Mouse (Mus musculus) G1E (cell line): ENCODE results near the gene Fam171a2. TPM values are rescaled to one million over a fixed set of nuclear protein-coding genes. Genes with fewer than 3 reads are reported as not detected.

Experiments used
- ATAC-seq: 2 replicates; pipeline ENCODE4 v1.8.0; 2016; ENCODE audit warnings: mild to moderate bottlenecking; ENCODE audit not compliant: insufficient number of reproducible peaks, poor library complexity, low FRiP score, severe bottlenecking; ENCODE audit errors: extremely low read depth
- DNase-seq: peaks from one replicate; pipeline ENCODE4 v3.0.0; 2012; ENCODE audit warnings: low spot score
- H3K27me3 ChIP-seq: 2 replicates; pipeline ENCODE4 v1.6.1; 2012; ENCODE audit warnings: mild to moderate bottlenecking, low read length, inconsistent platforms; ENCODE audit not compliant: insufficient read depth
- H3K36me3 ChIP-seq: replicated peaks from 2 replicates; pipeline ENCODE3; 2012; ENCODE audit warnings: mild to moderate bottlenecking, inconsistent platforms
- H3K4me1 ChIP-seq: 2 replicates; pipeline ENCODE4 v1.6.1; 2012; ENCODE audit warnings: low read depth, low read length, inconsistent platforms, mixed read lengths; ENCODE audit not compliant: insufficient read depth
- H3K4me3 ChIP-seq: 2 replicates; pipeline ENCODE4 v1.5.1; 2012; ENCODE audit warnings: low read depth, mild to moderate bottlenecking, inconsistent platforms, low read length, moderate library complexity, mixed read lengths
- H3K9me3 ChIP-seq: replicated peaks from 2 replicates; pipeline ENCODE4 v1.6.1; 2012; ENCODE audit warnings: inconsistent platforms
- CTCF ChIP-seq: IDR thresholded peaks from 2 replicates; pipeline ENCODE4 v1.5.1; 2012; ENCODE audit warnings: low read depth, low read length, inconsistent platforms, mixed read lengths
- GATA1 ChIP-seq: IDR thresholded peaks from 2 replicates; pipeline ENCODE4 v1.6.1; 2012; ENCODE audit warnings: borderline replicate concordance, low read length, inconsistent platforms, mixed read lengths
- GATA2 ChIP-seq: IDR thresholded peaks from 2 replicates; pipeline ENCODE4 v1.6.1; 2012; ENCODE audit warnings: low read depth, low read length, inconsistent platforms, borderline replicate concordance
- POLR2AphosphoS5 ChIP-seq: IDR thresholded peaks from 2 replicates; pipeline ENCODE4 v1.6.1; 2012; ENCODE audit warnings: low read depth, low read length, inconsistent platforms; ENCODE audit not compliant: insufficient replicate concordance
- TAL1 ChIP-seq: conservative IDR thresholded peaks from 2 replicates; pipeline ENCODE4 v1.6.1; 2012; ENCODE audit warnings: low read depth, low read length, inconsistent platforms, mixed read lengths
- polyA plus RNA-seq: library from polyadenylated mRNA; stranded (reverse); fragments of >175 nt; gene quantifications from 2 replicates; pipeline ENCODE4 v1.2.3, GENCODE M21; 2012
- total RNA-seq, 2 experiments: library from RNA; stranded (forward) in 1 of 2; stranded (reverse) in 1 of 2; fragments of 200-1000 nt in 1 of 2; fragments of >200 nt in 1 of 2; fragmentation: Nextera tagmentation in 1 of 2; gene quantifications; 2 replicates each; pipeline ENCODE4 v1.2.3; 2014 to 2017

Gene Fam171a2
- total and polyA plus RNA-seq, 3 experiments: 0.05 to 0.16 TPM; not detected in 1

- peaks cover 29% of the 10 kb centered on the region for H3K36me3 ChIP-seq
- peaks cover 16% of the 10 kb centered on the region for H3K4me1 ChIP-seq
- TF ChIP-seq GATA2 (no peak), POLR2AphosphoS5 (no peak), GATA1 (no peak), CTCF (no peak), TAL1 (no peak)
- H3K4me3 ChIP-seq: no peak overlapping the region
- ATAC-seq: no peak
- no peaks in the 10 kb centered on the region for H3K9me3 ChIP-seq
- H3K27me3 ChIP-seq: peaks cover 41% of the 10 kb centered on the region
- DNase-seq: no peak
Measured at GRCm38 (mm10) chr11:102461764-102462163, 14.3 kb upstream of the Fam171a2 start.

GRCm38 (mm10) chr11:102460541-102460940 lies 13.1 kb upstream of the Fam171a2 start:
- Histone ChIP-seq H3K27me3 (peaks cover 48% of the 10 kb centered on the region), H3K36me3 (peaks cover 24% of the 10 kb centered on the region), H3K4me3 (no peak overlapping the region), H3K9me3 (no peaks in the 10 kb centered on the region), H3K4me1 (peaks cover 24% of the 10 kb centered on the region)
- TF ChIP-seq GATA2 (no peak), CTCF (no peak), TAL1 (no peak), POLR2AphosphoS5 (no peak), GATA1 (no peak)
- no peak for ATAC-seq
- DNase-seq: no peak

- DNase-seq (peak; percentile 66), ATAC-seq (no peak)
- no peak for TF ChIP-seq CTCF
- no peak for TF ChIP-seq GATA2
- TF ChIP-seq GATA1: no peak
- TF ChIP-seq POLR2AphosphoS5: no peak
- no peak for TF ChIP-seq TAL1
- Histone ChIP-seq H3K9me3 (no peaks in the 10 kb centered on the region), H3K4me3 (peak overlapping the region; percentile 69; the same call in 1 of the 2 replicates), H3K27me3 (peaks cover 51% of the 10 kb centered on the region), H3K4me1 (peaks cover 17% of the 10 kb centered on the region), H3K36me3 (peaks cover 18% of the 10 kb centered on the region)
Measured at GRCm38 (mm10) chr11:102455740-102456396, 8.4 kb upstream of the Fam171a2 start.

GRCm38 (mm10) chr11:102453131-102453530 lies 5.6 kb upstream of the Fam171a2 start:
- peaks cover 61% of the 10 kb centered on the region for H3K27me3 ChIP-seq
- DNase-seq (no peak), ATAC-seq (no peak)
- H3K4me3 ChIP-seq: no peak overlapping the region
- H3K36me3 ChIP-seq: peaks cover 14% of the 10 kb centered on the region
- H3K4me1 ChIP-seq: peaks cover 17% of the 10 kb centered on the region
- H3K9me3 ChIP-seq: no peaks in the 10 kb centered on the region
- TF ChIP-seq POLR2AphosphoS5 (no peak), CTCF (no peak), GATA2 (no peak), TAL1 (no peak), GATA1 (no peak)

- H3K36me3 ChIP-seq: no peaks in the 10 kb centered on the region
- peaks cover 72% of the 10 kb centered on the region for H3K27me3 ChIP-seq
Measured at GRCm38 (mm10) chr11:102449043-102450008, 1.8 kb upstream of the Fam171a2 start.

GRCm38 (mm10) chr11:102448327-102448726 lies 845 bp upstream of the Fam171a2 start:
- Histone ChIP-seq H3K4me3 (no peak overlapping the region), H3K27me3 (peaks cover 81% of the 10 kb centered on the region), H3K9me3 (no peaks in the 10 kb centered on the region), H3K4me1 (peaks cover 14% of the 10 kb centered on the region), H3K36me3 (no peaks in the 10 kb centered on the region)
- no peak for ATAC-seq
- DNase-seq: no peak
- TF ChIP-seq TAL1 (no peak), CTCF (no peak), GATA1 (no peak), GATA2 (no peak), POLR2AphosphoS5 (no peak)

More at GRCm38 (mm10) chr11:102449043-102450008, 1.8 kb upstream of the Fam171a2 start:
- ATAC-seq (no peak), DNase-seq (no peak)
- Histone ChIP-seq H3K4me3 (no peak overlapping the region), H3K9me3 (no peaks in the 10 kb centered on the region), H3K4me1 (peaks cover 11% of the 10 kb centered on the region)
- no peak for TF ChIP-seq GATA2
- TF ChIP-seq TAL1: no peak
- no peak for TF ChIP-seq POLR2AphosphoS5
- TF ChIP-seq CTCF: no peak
- TF ChIP-seq GATA1: no peak
